Mouse (Mus musculus) ovary, adult 18-20 months (tissue): ENCODE data around the gene Olfr13.
"Not testable (repeated sequence)": the region's sequence is repeated elsewhere in the genome, so short reads cannot be mapped to it uniquely, and the experiment has no call there.

Experiments used
- DNase-seq: peaks from one replicate; pipeline ENCODE4 v3.0.0; 2022; ENCODE audit warnings: low spot score, mixed read lengths

Olfr13 gene

DNA sequence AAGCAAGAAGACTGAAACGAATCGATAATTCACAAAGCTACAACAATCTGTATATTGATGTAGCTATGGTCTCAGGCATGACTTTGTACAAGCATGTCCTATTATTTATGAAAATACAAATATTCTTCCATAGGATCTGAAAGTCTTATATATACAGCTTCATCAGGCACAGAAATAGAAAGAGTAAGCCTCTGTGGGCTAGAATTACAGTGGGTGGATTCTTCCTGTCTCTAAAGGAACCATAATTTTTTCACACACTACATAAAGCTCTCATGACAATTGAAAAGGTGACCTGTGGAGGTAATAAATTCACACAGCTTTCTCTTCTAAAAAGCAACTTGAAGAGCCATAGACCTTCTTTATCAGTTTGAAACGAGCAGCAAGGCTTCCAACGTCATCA is at the start of gene Olfr13:
Olfr13 (plus strand) TSS at position 301 of the 400 bp plus-strand sequence.
- DNase-seq: no peak

DNA sequence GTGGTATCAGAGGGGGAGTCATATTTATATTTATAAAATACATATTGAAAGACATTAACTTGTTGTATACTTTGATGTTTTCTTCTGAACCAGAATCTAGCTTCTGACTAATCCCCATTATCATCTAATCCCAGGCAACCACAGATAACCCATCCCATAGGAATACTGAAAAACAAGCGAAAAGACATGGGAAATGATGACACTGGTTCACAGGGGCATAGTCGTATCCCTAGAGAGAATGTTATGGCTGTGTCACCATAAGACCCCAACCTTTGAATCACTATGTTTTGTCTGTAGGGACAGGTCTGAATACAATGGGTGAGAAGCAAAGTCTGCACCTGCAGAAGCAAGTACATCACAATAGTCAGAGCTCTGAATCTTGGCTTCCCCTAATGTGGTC is 25.7 kb upstream of the Olfr13 start, which contains the start of gene Olfr237-ps1:
Olfr237-ps1 (plus strand) TSS at position 301 of the 400 bp plus-strand sequence.
- not testable (repeated sequence) for DNase-seq

DNA sequence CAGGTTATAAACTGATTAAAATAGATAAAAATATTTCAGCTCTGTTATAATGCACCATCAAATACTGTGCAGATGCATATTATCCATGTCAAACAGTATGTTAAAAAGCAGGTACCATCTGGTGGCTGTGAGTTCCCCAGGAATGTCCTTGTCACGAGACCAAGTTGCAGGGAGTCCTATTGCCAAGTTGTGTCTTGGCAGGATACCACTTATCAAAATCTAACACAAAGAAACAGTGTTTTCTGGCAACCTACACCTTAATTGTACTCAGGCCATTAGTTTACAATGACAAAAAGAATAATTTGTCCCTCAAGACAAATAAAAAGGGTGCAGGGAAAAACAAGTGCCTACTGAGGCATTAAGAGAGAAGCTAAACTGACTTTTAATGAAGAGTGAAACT is 12.4 kb upstream of the Olfr13 start:
- no peak for DNase-seq

DNA sequence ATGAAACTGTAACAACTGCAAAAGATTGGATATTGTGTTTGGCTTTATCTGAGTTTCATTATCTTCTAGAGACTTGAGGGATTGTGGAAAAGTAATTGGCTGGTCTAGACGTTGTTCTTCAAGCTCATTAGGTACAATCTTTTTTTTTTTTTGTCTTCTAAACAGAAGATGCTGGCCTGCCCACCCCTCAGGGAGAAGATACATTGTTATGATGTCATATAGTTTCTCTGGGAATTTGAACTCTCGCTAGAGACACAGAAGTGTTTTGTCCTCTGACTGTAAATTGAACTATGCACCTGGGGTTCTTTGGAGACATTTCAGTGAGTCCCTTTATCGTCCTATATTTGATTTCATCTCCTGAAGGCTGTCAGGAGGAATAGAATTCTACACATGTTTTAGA is 9.0 kb upstream of the Olfr13 start, which contains the start of gene Olfr437:
Olfr437 (plus strand) TSS at position 301 of the 400 bp plus-strand sequence.
- DNase-seq: no peak

DNA sequence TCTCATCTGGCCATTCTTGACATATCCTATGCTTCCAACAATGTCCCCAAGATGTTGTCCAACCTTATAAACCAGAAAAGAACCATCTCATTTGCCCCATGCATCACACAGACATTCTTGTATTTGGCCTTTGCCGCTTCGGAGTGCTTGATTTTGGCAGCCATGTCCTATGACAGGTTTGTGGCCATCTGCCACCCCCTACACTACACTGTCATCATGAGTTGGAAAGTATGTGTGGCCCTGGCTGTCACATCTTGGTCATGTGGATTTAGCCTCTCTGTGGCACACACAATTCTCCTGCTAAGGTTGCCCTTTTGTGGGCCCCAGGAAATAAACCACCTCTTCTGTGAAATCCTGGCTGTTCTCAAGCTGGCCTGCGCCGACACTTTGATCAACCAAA is 4.7 kb upstream of the Olfr13 start:
- no peak for DNase-seq

DNA sequence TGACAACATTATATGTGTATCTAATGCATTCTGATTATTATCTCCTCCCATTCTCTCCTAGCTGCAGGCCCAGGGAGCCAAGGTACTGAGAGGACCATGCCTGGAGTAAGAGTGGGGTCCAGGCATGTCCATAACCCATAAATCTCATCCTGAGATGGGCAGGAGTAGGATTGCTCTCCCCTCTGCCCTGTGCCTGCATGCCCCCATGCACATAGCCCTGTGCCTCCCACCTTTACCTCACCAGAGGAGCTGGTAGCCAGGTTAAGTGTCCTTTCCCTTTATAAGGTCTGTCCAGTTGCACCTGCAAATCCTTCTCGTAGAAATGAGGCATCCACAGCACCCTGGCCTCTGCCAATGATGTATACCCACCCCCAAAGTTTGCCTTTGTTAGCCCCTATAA is 6.2 kb downstream of the Olfr13 start:
- no peak for DNase-seq

DNA sequence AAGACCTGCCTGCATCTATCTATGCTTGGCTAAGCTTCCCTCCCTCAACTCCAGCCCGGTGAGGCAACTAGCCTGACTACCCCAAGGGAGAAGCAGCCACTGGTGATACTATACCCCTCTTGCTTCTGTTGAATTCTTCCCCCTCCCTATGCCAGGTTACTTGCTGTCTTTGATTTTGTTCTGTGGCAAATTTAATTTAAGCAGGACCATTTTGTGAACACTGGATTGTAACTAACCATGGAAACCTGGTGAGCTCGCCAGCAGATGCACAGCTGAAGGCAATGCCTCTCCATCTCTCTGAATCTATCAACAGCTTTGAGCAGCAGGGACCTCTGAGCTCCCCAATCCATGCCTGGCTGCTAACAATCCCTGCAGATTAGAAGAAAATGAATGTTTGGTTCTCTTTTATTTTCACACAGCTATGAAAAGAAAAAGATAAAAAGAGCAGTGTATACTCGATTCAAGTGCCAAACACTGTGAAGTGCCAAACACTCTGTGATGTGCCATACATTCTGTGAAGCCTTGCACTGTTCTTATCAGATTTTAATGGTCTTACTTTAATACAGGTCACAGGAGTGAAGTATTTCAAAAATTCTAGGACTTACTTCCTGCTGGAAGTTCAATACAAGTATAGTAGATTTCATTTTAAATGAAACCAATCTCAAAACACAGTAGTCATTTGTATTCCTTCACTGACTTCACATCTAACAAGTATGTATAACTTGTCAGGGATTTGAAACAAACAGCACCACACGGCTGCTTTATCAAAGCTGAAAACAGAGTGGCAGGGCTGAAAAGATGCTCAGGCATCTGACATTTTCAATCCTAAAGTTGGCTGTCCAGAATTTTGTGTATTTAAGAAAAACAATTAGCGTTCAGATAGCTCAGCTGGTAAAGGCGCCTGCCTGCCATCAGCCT is 6.9 kb downstream of the Olfr13 start:
- no peak for DNase-seq

DNA sequence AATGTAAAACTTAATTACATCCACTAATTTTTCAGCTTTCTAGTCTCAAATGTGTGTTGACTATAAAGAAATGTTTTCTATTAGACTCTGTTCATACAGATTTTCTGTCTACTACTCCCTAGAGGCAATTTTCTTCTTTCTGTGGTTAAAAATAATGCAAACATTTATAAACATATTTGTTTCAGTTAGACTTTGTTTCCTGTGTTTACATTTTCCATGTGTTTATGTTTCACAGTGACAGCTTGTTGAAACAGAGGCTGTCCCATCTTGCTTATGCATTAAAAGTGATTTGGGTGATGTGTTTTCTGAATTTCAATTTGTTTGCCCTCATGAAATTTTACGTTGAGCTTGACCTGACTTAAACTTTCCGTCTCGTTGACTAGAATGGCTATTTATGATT is 19.0 kb downstream of the Olfr13 start:
- DNase-seq: no peak

DNA sequence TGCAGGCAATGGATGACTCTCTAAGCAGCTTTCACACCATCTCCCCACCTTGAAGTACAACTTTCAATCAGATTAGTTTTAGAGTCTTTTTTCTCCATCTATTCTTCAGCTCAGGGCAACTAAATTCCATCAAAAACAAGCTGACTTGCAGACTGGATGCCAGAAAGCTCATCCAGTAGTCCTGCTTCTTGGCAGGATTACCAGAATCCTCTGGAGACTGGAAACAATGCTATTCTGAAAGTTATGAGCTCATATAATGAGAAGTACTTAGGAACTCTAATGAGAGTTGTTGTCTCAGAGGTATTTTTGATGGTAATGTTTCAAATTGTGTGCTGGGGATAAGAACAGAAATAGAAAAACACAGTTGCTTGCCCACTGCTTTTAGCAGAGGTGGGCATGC is 24.8 kb downstream of the Olfr13 start, which contains the start of gene Olfr435:
Olfr435 (plus strand) TSS at position 366 of the 400 bp plus-strand sequence.
- DNase-seq: no peak

DNA sequence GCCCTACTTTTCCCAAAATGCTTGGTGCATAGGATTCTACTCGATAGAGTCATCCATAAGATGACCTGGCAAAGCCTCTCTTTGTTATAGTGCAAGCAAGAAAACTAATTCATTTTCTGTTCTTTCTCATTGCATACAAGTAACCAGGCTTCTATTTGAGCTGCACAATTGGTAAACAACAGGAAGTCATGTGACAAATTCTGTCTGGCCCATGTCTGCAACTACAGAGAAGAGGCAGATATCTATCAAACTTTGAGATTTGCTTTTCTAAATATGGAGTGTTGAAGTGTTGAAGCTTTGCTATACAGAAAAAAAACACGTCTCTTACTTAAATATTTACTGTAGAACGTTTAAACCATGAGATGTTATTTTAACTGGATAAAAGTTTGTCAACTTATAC is 26.2 kb downstream of the Olfr13 start:
- DNase-seq: no peak

DNA sequence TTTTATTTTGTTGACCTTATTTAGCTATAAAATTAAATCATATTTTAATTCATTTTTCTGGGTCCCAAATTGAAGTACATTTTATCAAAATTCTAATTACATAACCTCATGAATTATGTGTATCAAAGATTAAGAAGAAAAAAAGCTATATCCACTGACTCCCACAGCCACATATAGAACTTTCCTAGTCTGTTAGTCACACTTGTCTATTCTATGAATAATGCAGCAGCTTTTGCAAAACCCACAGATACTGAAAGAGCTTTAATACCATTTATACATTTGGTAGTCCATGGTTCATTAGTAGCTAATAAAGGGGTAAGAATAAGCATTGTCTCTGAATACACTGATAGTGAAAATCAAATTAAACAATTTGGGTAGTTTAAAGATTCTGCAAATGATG is 30.8 kb downstream of the Olfr13 start:
- DNase-seq: no peak

DNA sequence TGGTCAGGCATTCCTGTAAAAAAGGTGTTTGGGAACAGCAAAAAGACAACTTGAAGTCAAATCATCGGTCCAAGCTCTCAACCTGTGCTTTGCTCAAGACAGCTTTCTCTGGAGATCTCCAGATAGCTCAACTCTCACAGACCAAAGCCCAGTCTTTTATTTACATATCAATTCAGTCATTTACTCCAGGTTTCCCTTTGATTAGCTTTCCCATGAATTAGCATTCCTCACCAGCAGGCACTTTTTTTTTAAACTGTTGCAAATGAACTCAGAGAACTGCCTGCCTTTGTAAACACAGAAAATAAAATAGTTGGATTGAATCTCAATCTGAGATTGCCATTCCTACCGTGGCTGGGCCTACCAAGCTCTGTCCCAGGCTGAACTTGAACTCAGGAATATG is 33.4 kb downstream of the Olfr13 start:
- DNase-seq: no peak

DNA sequence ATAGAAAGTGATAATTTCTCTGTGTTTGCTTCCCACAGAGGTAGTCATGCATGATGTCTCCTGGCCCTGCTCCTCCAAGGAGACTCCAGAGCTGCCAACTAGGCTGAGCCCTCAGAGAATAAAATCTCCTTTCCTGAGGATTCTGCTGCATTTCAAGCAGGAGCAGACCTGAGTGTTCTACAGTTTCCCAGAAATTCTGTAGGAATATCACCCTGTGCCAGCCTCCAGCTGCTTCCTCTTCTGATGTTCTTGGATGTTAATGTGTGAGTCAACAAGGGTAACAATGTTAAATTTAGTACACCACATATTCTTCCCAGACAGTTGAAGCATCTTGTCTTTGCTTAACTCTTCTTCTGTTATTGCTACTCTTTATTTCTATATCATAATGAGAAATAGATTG is 40.9 kb downstream of the Olfr13 start, which contains the start of gene Olfr434:
Olfr434 (plus strand) TSS at position 149 of the 400 bp plus-strand sequence.
- DNase-seq: not testable (repeated sequence)
